Mouse (Mus musculus): Measurements from ENCODE around the gene Sema4d.

- no peak for TF ChIP-seq CTCF (IDR thresholded peaks at IDR 0.05)
- no peak for TF ChIP-seq EP300 (IDR thresholded peaks at IDR 0.05)
These were observed 7.4 kb upstream of the Sema4d start for GRCm38 (mm10) chr13:51800921-51801320.

Measured in lung, postnatal 0 days (tissue).